Mouse (Mus musculus) embryo, embryonic 9.5 days (tissue): ENCODE measurements around the gene Dera.

Source experiments
- DNase-seq: peaks from one replicate; pipeline ENCODE4 v3.0.0-alpha.2; 2017; ENCODE audit errors: extremely low spot score

The Dera gene

DNA sequence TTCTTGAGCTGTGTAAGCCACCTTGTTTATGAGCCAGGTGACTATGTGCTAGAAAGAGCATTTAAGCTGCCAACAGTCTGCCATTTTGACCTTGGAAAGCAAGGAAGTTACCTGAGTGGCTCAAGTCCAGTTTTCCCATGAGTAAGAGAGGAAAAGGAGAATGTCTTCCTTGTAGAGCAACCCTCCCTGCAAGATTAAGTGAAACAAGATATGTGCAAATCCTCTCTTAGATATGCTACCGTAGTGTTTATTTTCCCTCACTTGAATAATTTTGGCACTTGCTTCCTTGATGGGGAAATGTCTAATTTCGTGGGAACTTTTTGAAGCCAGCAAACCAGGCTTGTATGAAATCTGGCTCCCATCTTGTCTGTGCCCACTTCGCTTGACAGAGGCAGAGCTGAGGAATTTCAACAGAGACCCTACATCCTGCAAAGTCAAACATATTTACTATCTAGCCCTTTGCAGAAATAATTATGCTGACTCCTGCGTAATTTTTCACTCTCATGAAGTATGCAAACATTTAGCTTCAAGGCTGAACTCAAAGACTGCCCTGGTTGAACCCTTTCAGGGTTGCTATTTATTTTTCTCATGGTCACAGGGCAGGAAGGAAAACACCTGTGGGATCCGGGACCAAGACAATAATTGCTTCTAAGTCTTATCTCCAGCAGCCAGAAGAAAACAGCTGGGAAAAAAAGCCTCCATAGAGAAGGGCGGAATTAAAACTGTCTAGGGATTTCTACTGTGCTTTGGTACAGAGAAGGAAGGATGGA is 132.0 kb downstream of the Dera start:
- DNase-seq, result no peak

- no peak for DNase-seq
Measured at GRCm38 (mm10) chr6:137887258-137887657, 132.9 kb downstream of the Dera start.

DNA sequence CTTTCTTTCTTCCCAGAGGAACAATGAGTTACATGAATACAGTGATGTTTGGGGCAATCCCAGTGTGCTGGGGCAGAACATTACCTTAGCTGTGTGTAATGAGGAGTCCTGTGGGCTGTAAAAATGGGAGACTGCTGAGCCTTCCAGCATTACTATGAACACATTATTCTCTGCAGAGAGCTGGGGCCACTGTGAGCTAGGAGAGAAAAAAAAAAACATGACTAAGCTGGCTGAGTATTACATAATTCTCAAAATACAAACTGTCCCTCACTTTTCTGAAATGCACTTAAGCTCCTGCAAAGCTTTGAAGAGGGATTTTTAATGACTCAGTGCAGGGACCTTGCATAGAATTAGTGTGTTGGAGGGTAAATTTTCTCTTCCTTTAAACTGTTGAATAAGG is 143.3 kb downstream of the Dera start:
- DNase-seq, result no peak

- DNase-seq, result no peak
Measured at GRCm38 (mm10) chr6:137901255-137901654, 146.9 kb downstream of the Dera start.
